Mouse (Mus musculus) left cerebral cortex, postnatal 4 days (tissue): Measurements from ENCODE around the gene Otub1. TPM values are rescaled to one million over a fixed set of nuclear protein-coding genes. Genes with fewer than 3 reads are reported as not detected.

Source experiments
- DNase-seq: peaks from one replicate; pipeline ENCODE4 v3.0.0-alpha.2; 2022
- intact Hi-C: fragments of 180-260 bp; cut with DNase I; formaldehyde crosslinking; loops from one replicate; pipeline ENCODE4 v1.15.1; 2025
- total RNA-seq, 2 experiments: library from RNA; stranded (reverse); gene quantifications; 2 replicates each; pipeline ENCODE4 v1.2.3; 2021

Otub1 gene
- total RNA-seq, 2 experiments from 2014 or later: 181 TPM

- no peak for DNase-seq
- intact Hi-C loops: no loop called here
These were observed 56.9 kb downstream of the Otub1 start for GRCm38 (mm10) chr19:7149158-7149685.

DNA sequence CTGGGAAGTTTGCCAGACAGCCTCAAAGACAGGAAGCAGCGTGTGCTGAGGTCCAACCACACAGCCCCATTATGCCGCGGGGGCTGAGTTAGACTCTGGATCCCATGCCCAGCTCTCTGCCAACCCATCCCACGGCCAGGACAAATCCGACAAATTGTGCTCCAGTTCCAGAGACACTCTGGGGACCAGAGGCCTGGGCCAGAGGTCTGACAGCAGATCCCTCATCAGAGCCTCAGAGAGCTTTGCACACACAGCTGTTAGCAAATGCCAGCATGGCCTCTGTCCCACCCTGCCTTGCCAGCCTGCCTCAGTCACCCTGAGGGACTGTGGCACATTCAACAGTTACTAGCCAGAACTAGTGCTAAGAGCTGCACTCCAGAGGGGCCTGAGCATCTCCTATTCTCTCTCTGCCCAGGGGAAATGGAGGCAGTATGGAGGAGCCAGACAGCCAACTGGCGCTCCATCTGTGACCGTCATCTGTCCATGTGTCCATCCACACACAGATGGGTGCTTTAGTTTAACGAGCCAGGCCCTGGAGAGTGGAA lies 57.5 kb downstream of the Otub1 start:
- DNase-seq: peak; percentile 70
- intact Hi-C loops: no loop called here

Other genes starting within 250 kb of the Otub1 start
- gene Ppp1r14b, start 231.3 kb downstream of the Otub1 start, total RNA-seq: 100 to 1,000 TPM; 335 to 369 TPM
- 10 to 100 TPM; 13.7 to 15.1 TPM for gene Plcb3, start 229.8 kb downstream of the Otub1 start, total RNA-seq
- gene Fkbp2, start 225.8 kb downstream of the Otub1 start, total RNA-seq: 10 to 100 TPM; 43.7 to 44.4 TPM
- 10 to 100 TPM; 74.4 to 80.7 TPM for gene Vegfb, start 218.7 kb downstream of the Otub1 start, total RNA-seq
- gene Dnajc4, start 213.7 kb downstream of the Otub1 start, total RNA-seq: 10 to 100 TPM; 14.0 to 17.7 TPM
- 10 to 100 TPM in 1 of 2 experiments, 1 to 10 TPM in 1; 8.9 to 11.5 TPM for gene Nudt22, start 210.2 kb downstream of the Otub1 start, total RNA-seq
- 10 to 100 TPM; 17.6 to 21.4 TPM for gene Trpt1, start 210.2 kb downstream of the Otub1 start, total RNA-seq
- 1 to 10 TPM; 3.2 to 3.4 TPM for gene Fermt3, start 186.8 kb downstream of the Otub1 start, total RNA-seq
- gene Stip1, start 166.3 kb downstream of the Otub1 start, total RNA-seq: 100 to 1,000 TPM; 127 to 130 TPM
- gene Macrod1, start 149.5 kb downstream of the Otub1 start, total RNA-seq: 1 to 10 TPM; 5.5 to 6.3 TPM
- 10 to 100 TPM; 22.4 to 23.5 TPM for gene Flrt1, start 100.6 kb downstream of the Otub1 start, total RNA-seq
- gene Cox8a, start 11.3 kb upstream of the Otub1 start, total RNA-seq: 100 to 1,000 TPM; 469 to 499 TPM
- gene Naa40, start 34.9 kb upstream of the Otub1 start, total RNA-seq: 10 to 100 TPM; 45.6 to 49.9 TPM
- gene Rcor2, start 61.0 kb upstream of the Otub1 start, total RNA-seq: 10 to 100 TPM; 29.7 to 30.4 TPM
- gene Mark2, start 135.5 kb upstream of the Otub1 start, total RNA-seq: 100 to 1,000 TPM in 1 of 2 experiments, 10 to 100 TPM in 1; 91.2 to 108 TPM
- 10 to 100 TPM; 38.9 to 43.9 TPM for gene Spindoc, start 176.7 kb upstream of the Otub1 start, total RNA-seq
- 100 to 1,000 TPM; 145 to 166 TPM for gene 2700081O15Rik, start 211.3 kb upstream of the Otub1 start, total RNA-seq